Mouse (Mus musculus) hindbrain, embryonic 10.5 days (tissue): ENCODE data around the gene Gm37240. TPM values are rescaled to one million over a fixed set of nuclear protein-coding genes. Genes with fewer than 3 reads are reported as not detected.

ENCODE experiments used
- DNase-seq: peaks from one replicate; pipeline ENCODE4 v3.0.0-alpha.2; 2017; ENCODE audit warnings: low spot score
- H3K27ac ChIP-seq: fragments of 300-500 bp; sonication (generic); 2 replicates; pipeline ENCODE4 v1.5.1; 2016; ENCODE audit warnings: mild to moderate bottlenecking, moderate library complexity
- H3K27me3 ChIP-seq: fragments of 300-500 bp; sonication (generic); 2 replicates; pipeline ENCODE4 v1.6.1; 2016; ENCODE audit warnings: mild to moderate bottlenecking; ENCODE audit not compliant: poor library complexity, insufficient read depth, severe bottlenecking
- H3K36me3 ChIP-seq: fragments of 300-500 bp; sonication (generic); 2 replicates; pipeline ENCODE4 v1.6.1; 2016; ENCODE audit warnings: mild to moderate bottlenecking, moderate library complexity
- H3K4me1 ChIP-seq: fragments of 300-500 bp; sonication (generic); replicated peaks from 2 replicates; pipeline ENCODE4 v1.6.1; 2016; ENCODE audit warnings: mild to moderate bottlenecking
- H3K4me3 ChIP-seq: fragments of 300-500 bp; sonication (generic); 2 replicates; pipeline ENCODE4 v1.5.1; 2016; ENCODE audit warnings: mild to moderate bottlenecking, moderate library complexity
- H3K9me3 ChIP-seq: fragments of 300-500 bp; sonication (generic); 2 replicates; pipeline ENCODE4 v1.6.1; 2016; ENCODE audit warnings: mild to moderate bottlenecking, moderate library complexity
- WGBS: fragments of 180-500 bp; shearing (Covaris S2); methylation state at CpG from one replicate; pipeline ENCODE4 v1.1.7; 2016; 5-methylcytosine and 5-hydroxymethylcytosine counted together
- polyA plus RNA-seq: library from polyadenylated mRNA; unstranded; fragments of >200 nt; fragmentation: Nextera tagmentation; extraction: Ambion mirVana; gene quantifications from 2 replicates; pipeline ENCODE4 v1.2.1, GENCODE M21; 2016

Gm37240 gene
- polyA plus RNA-seq, 1 experiment from 2014 or later: 1.4 TPM

DNA sequence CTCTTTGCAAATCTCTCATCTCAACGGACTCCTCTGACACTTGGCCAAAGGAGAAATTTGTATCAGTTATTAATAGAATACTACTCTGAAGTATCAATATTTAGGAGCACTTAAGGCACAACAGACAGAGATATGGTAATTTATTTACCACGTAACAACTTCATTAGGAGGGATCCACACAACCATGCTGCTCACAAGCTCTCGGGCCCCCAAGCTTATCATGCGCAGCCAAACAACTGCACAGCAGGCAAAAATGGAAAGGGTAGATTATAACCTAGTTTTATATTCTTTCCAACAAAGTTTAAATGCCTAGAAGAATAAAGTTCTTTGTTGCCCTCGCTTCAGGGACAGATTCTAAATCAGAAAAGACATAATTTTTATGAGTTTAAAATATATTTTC, 207.4 kb downstream of the Gm37240 start:
- 89% methylated on average over 5 of the region's 5 CpGs for WGBS
- DNase-seq: no peak

GRCm38 (mm10) chr3:85679312-85679933, 207.9 kb downstream of the Gm37240 start:
- no peaks in the 10 kb centered on the region for H3K9me3 ChIP-seq
- H3K27me3 ChIP-seq: no peaks in the 10 kb centered on the region
- no peaks in the 10 kb centered on the region for H3K36me3 ChIP-seq
- H3K27ac ChIP-seq: no peak overlapping the region; the same call in 1 of the 2 replicates
- no peak for DNase-seq
- no peaks in the 10 kb centered on the region for H3K4me1 ChIP-seq
- WGBS: 85% methylated on average over 8 of the region's 8 CpGs
- no peak overlapping the region for H3K4me3 ChIP-seq

More for the DNA sequence above, 207.4 kb downstream of the Gm37240 start:
- Histone ChIP-seq H3K4me1 (no peaks in the 10 kb centered on the region), H3K36me3 (no peaks in the 10 kb centered on the region), H3K4me3 (no peak overlapping the region), H3K27me3 (no peaks in the 10 kb centered on the region), H3K9me3 (no peaks in the 10 kb centered on the region), H3K27ac (no peak overlapping the region; the same call in 1 of the 2 replicates)

- no peaks in the 10 kb centered on the region for H3K36me3 ChIP-seq
- H3K9me3 ChIP-seq: no peaks in the 10 kb centered on the region
- H3K4me1 ChIP-seq: no peaks in the 10 kb centered on the region
- 76% methylated on average over 3 of the region's 3 CpGs for WGBS
- H3K27me3 ChIP-seq: no peaks in the 10 kb centered on the region
- DNase-seq: no peak
- H3K27ac ChIP-seq: no peak overlapping the region
- no peak overlapping the region for H3K4me3 ChIP-seq
Measured at GRCm38 (mm10) chr3:85677952-85678351, 209.4 kb downstream of the Gm37240 start.

DNA sequence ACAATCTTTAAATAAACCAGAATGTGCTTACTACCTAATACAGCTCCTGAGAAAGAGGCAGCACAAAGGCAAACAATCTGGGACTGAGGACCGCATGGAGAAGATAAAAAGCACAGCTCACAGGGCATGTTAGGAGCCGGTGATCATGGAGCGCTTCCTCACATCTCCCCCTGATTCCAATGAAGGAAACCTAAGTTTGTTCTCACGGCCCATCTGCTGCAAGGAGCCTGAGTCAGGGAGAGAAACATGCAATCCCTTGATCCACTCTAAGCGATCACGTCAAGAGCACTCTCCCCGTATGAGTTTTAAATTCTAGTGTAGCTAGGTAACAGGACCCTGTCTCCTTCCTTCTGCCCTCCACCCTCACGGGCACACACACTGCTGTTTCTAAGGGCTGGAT, 210.2 kb downstream of the Gm37240 start:
- no peaks in the 10 kb centered on the region for H3K36me3 ChIP-seq
- no peak for DNase-seq
- 84% methylated on average over 8 of the region's 8 CpGs for WGBS
- H3K27ac ChIP-seq: no peak overlapping the region
- no peaks in the 10 kb centered on the region for H3K27me3 ChIP-seq
- H3K4me3 ChIP-seq: no peak overlapping the region
- no peaks in the 10 kb centered on the region for H3K9me3 ChIP-seq
- H3K4me1 ChIP-seq: no peaks in the 10 kb centered on the region

DNA sequence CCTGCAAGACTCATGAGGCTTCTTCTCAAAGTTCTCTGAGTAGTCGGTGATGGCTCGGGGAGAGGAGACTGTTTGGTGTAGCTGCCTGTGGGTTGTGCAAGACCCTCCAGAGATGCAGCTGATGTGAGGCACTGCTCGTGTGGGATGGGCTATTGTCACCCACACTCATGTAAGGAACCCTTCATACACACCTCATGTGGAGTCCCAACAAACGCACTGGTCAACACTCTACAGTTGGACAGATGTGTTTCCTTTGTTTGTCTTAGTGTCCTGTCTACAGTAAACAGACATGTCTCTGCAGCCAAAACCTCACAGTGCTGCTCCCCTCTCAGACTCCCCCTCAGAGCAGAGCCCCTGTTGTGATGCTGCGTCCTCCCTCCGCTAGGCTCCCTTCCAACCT, 217.5 kb downstream of the Gm37240 start:
- no peak overlapping the region for H3K27ac ChIP-seq
- H3K36me3 ChIP-seq: no peaks in the 10 kb centered on the region
- H3K27me3 ChIP-seq: no peaks in the 10 kb centered on the region
- H3K4me3 ChIP-seq: no peak overlapping the region
- no peak for DNase-seq
- WGBS: 86% methylated on average over 6 of the region's 6 CpGs
- H3K4me1 ChIP-seq: no peaks in the 10 kb centered on the region
- H3K9me3 ChIP-seq: no peaks in the 10 kb centered on the region

GRCm38 (mm10) chr3:85667683-85668082, 219.6 kb downstream of the Gm37240 start:
- no peak for DNase-seq
- WGBS: 94% methylated on average over 6 of the region's 6 CpGs
- Histone ChIP-seq H3K27ac (no peak overlapping the region), H3K36me3 (no peaks in the 10 kb centered on the region), H3K27me3 (no peaks in the 10 kb centered on the region), H3K9me3 (no peaks in the 10 kb centered on the region), H3K4me3 (no peak overlapping the region), H3K4me1 (peaks cover 4% of the 10 kb centered on the region)

GRCm38 (mm10) chr3:85666736-85667135, 220.6 kb downstream of the Gm37240 start:
- 91% methylated on average over 12 of the region's 12 CpGs for WGBS
- no peak for DNase-seq
- Histone ChIP-seq H3K4me3 (no peak overlapping the region), H3K36me3 (no peaks in the 10 kb centered on the region), H3K27me3 (no peaks in the 10 kb centered on the region), H3K9me3 (no peaks in the 10 kb centered on the region), H3K4me1 (peaks cover 4% of the 10 kb centered on the region), H3K27ac (no peak overlapping the region)

- H3K36me3 ChIP-seq: no peaks in the 10 kb centered on the region
- no peaks in the 10 kb centered on the region for H3K27me3 ChIP-seq
- H3K9me3 ChIP-seq: no peaks in the 10 kb centered on the region
- no peak for DNase-seq
- no peak overlapping the region for H3K4me3 ChIP-seq
- 69% methylated on average over 3 of the region's 3 CpGs for WGBS
- peaks cover 4% of the 10 kb centered on the region for H3K4me1 ChIP-seq
- H3K27ac ChIP-seq: no peak overlapping the region
Measured at GRCm38 (mm10) chr3:85666166-85666565, 221.2 kb downstream of the Gm37240 start.

GRCm38 (mm10) chr3:85664591-85665171, 222.6 kb downstream of the Gm37240 start:
- 85% methylated on average over 10 of the region's 10 CpGs for WGBS

GRCm38 (mm10) chr3:85663826-85664225, 223.5 kb downstream of the Gm37240 start:
- Histone ChIP-seq H3K36me3 (no peaks in the 10 kb centered on the region), H3K27ac (no peak overlapping the region), H3K9me3 (no peaks in the 10 kb centered on the region), H3K4me1 (peaks cover 4% of the 10 kb centered on the region), H3K27me3 (no peaks in the 10 kb centered on the region), H3K4me3 (no peak overlapping the region)
- WGBS: 71% methylated on average over 5 of the region's 5 CpGs
- no peak for DNase-seq

More at GRCm38 (mm10) chr3:85664591-85665171, 222.6 kb downstream of the Gm37240 start:
- no peaks in the 10 kb centered on the region for H3K9me3 ChIP-seq
- H3K27ac ChIP-seq: no peak overlapping the region
- no peaks in the 10 kb centered on the region for H3K36me3 ChIP-seq
- DNase-seq: no peak
- no peaks in the 10 kb centered on the region for H3K27me3 ChIP-seq
- H3K4me3 ChIP-seq: no peak overlapping the region
- H3K4me1 ChIP-seq: peaks cover 4% of the 10 kb centered on the region

DNA sequence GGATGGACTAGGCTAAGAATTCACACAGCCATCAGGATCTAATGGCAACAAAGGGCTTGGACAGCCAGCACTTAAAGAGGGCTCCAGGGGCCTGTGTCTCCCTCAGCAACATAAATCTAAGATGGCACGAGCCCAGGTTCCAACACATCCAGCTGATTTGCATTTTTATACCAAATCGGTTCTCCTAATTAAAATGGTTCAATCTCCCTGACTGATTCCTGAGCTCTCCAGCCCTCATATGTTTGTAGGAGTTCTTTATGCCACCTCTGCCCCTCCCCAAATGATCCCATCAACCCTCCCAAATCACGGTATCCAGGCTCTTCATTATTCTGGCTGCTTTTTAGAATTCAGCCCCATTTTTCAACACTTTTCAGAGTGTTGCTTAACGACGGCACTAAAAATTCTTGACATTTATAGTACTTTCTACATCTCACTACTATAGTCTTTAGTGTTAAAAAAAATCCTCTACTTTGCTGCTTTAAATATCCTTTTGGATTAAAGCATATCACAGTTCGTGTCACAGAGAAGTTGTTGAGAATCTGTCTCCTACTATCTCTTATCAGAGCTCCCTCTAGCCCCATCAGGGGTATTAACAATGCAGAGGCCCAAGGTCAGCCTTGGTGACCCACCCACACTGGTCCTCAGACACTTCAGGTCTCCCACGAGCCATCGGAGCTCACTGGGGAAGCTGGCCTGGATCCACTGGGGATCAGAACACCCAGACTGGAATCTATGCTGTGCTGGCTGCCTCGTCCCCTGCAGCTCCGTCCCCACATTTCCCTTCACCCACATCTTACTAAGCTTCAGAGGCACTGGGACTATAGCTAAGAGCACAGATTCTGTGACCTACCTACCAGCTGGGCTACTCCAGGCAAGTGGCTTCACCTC, 225.1 kb downstream of the Gm37240 start:
- Histone ChIP-seq H3K4me3 (no peak overlapping the region), H3K9me3 (no peaks in the 10 kb centered on the region), H3K27me3 (no peaks in the 10 kb centered on the region), H3K4me1 (peaks cover 4% of the 10 kb centered on the region), H3K36me3 (no peaks in the 10 kb centered on the region), H3K27ac (no peak overlapping the region)
- WGBS: 87% methylated on average over 10 of the region's 10 CpGs
- DNase-seq: no peak

- no peaks in the 10 kb centered on the region for H3K9me3 ChIP-seq
- H3K4me1 ChIP-seq: peaks cover 4% of the 10 kb centered on the region
- H3K27ac ChIP-seq: no peak overlapping the region
- 92% methylated on average over 7 of the region's 7 CpGs for WGBS
- no peak for DNase-seq
- no peak overlapping the region for H3K4me3 ChIP-seq
- peaks cover 7% of the 10 kb centered on the region for H3K36me3 ChIP-seq
- no peaks in the 10 kb centered on the region for H3K27me3 ChIP-seq
Measured at GRCm38 (mm10) chr3:85659681-85660080, 227.6 kb downstream of the Gm37240 start.

GRCm38 (mm10) chr3:85655538-85655937, 231.8 kb downstream of the Gm37240 start:
- no peak overlapping the region for H3K27ac ChIP-seq
- no peak overlapping the region for H3K4me3 ChIP-seq
- H3K36me3 ChIP-seq: peaks cover 13% of the 10 kb centered on the region
- WGBS: 95% methylated on average over 3 of the region's 3 CpGs
- H3K9me3 ChIP-seq: no peaks in the 10 kb centered on the region
- H3K27me3 ChIP-seq: no peaks in the 10 kb centered on the region
- H3K4me1 ChIP-seq: no peaks in the 10 kb centered on the region
- no peak for DNase-seq
